Mouse (Mus musculus) heart, embryonic 14.5 days (tissue): ENCODE measurements around the gene Pard3. TPM values are rescaled to one million over a fixed set of nuclear protein-coding genes. Genes with fewer than 3 reads are reported as not detected.

Source experiments
- ATAC-seq: fragments of 200-750 bp; cut with Nextera tagmentation; 2 replicates; pipeline ENCODE4 v1.8.0; 2017; ENCODE audit warnings: low read depth, moderate TSS enrichment; ENCODE audit not compliant: insufficient number of reproducible peaks, insufficient read depth, low FRiP score
- H3K27ac ChIP-seq, 2 experiments: fragments of 200-500 bp in 1 of 2; fragments of 300-500 bp in 1 of 2; sonication (generic) in 1 of 2; replicated peaks in 1 of 2; 2 replicates each; pipeline ENCODE4 v1.5.1; 2012 to 2014; ENCODE audit warnings: low read depth in 2 of 2, low read length in 2 of 2, control low read depth in 1 of 2, mild to moderate bottlenecking in 1 of 2, mixed read lengths in 1 of 2; ENCODE audit not compliant: control insufficient read depth in 1 of 2, insufficient read depth in 1 of 2
- H3K27me3 ChIP-seq: fragments of 300-500 bp; sonication (generic); 2 replicates; pipeline ENCODE4 v1.6.1; 2014; ENCODE audit warnings: mild to moderate bottlenecking, low read length, control low read depth; ENCODE audit not compliant: control insufficient read depth, insufficient read depth
- H3K36me3 ChIP-seq: fragments of 300-500 bp; sonication (generic); 2 replicates; pipeline ENCODE4 v1.6.1; 2014; ENCODE audit warnings: mild to moderate bottlenecking, control low read depth, low read length, mixed read lengths; ENCODE audit not compliant: control insufficient read depth, insufficient read depth
- H3K4me1 ChIP-seq, 2 experiments: fragments of 200-500 bp in 1 of 2; fragments of 300-500 bp in 1 of 2; sonication (generic) in 1 of 2; 2 replicates each; pipeline ENCODE4 v1.6.1; 2012 to 2014; ENCODE audit warnings: low read length in 2 of 2, control low read depth in 1 of 2, mixed read lengths in 1 of 2; ENCODE audit not compliant: control insufficient read depth in 2 of 2, insufficient read depth in 2 of 2
- H3K4me2 ChIP-seq: fragments of 300-500 bp; sonication (generic); 2 replicates; pipeline ENCODE4 v1.6.1; 2014; ENCODE audit warnings: mild to moderate bottlenecking, low read length
- H3K4me3 ChIP-seq, 2 experiments: fragments of 200-500 bp in 1 of 2; fragments of 300-500 bp in 1 of 2; sonication (generic) in 1 of 2; 2 replicates each; pipeline ENCODE4 v1.5.1; 2012 to 2014; ENCODE audit warnings: low read length in 2 of 2, mild to moderate bottlenecking in 2 of 2, control low read depth in 1 of 2, low read depth in 1 of 2, moderate library complexity in 1 of 2; ENCODE audit not compliant: control insufficient read depth in 1 of 2, insufficient read depth in 1 of 2
- H3K9ac ChIP-seq: fragments of 300-500 bp; sonication (generic); 2 replicates; pipeline ENCODE4 v1.6.1; 2014; ENCODE audit warnings: mild to moderate bottlenecking, low read length
- H3K9me3 ChIP-seq: fragments of 300-500 bp; sonication (generic); 2 replicates; pipeline ENCODE4 v1.6.1; 2016; ENCODE audit warnings: low read length, control low read depth; ENCODE audit not compliant: control insufficient read depth
- WGBS: fragments of 180-500 bp; shearing (Covaris S2); extraction: QIAGEN DNeasy Blood & Tissue Kit; methylation state at CpG from one replicate; pipeline ENCODE4 v1.1.7; 2014; 5-methylcytosine and 5-hydroxymethylcytosine counted together
- polyA plus RNA-seq: library from polyadenylated mRNA; unstranded; fragments of >200 nt; fragmentation: Nextera tagmentation; extraction: Ambion mirVana; gene quantifications from 2 replicates; pipeline ENCODE4 v1.2.1, GENCODE M21; 2014

Pard3 gene
- polyA plus RNA-seq, 1 experiment from 2014 or later = 21.2 TPM

DNA sequence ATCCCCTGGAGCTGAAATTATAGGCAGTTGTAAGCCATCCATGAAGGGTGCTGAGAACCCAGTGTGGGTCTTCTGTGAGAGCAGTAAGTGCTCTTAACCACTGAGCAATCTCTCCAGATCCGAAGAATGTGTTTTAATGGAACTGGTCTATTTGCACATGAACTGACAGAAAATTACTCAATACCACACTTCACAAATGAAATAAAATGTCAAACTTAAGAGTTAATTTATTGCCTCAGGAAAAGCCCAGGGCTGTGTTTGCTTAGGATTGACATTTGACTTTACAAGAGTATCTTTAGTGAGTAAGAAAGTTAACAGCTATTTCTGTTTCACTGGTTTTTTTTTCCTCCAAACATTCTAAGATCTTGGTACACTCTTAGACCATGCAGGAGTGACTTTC lies 23.7 kb downstream of the Pard3 start:
- Histone ChIP-seq H3K36me3 (no peaks in the 10 kb centered on the region), H3K9me3 (no peaks in the 10 kb centered on the region), H3K4me3 (no peak overlapping the region), H3K27ac (no peak overlapping the region), H3K4me2 (no peak overlapping the region), H3K4me1 (peaks cover 11 to 44% of the 10 kb centered on the region in 2 experiments), H3K9ac (no peak overlapping the region), H3K27me3 (no peaks in the 10 kb centered on the region)
- WGBS = 67% methylated on average over 1 of the region's 1 CpGs
- ATAC-seq = no peak

- no peak for ATAC-seq
- no peaks in the 10 kb centered on the region for H3K36me3 ChIP-seq
- WGBS = 15% methylated on average over 9 of the region's 9 CpGs
- no peaks in the 10 kb centered on the region for H3K9me3 ChIP-seq
- no peak overlapping the region for H3K4me3 ChIP-seq
- H3K4me2 ChIP-seq = 0 out of 2 replicates have a peak overlapping the region, but pooled peaks have one; percentile 11
- peaks cover 16 to 48% of the 10 kb centered on the region in 2 experiments for H3K4me1 ChIP-seq
- H3K27me3 ChIP-seq = no peaks in the 10 kb centered on the region
- no peak overlapping the region for H3K27ac ChIP-seq
- no peak overlapping the region for H3K9ac ChIP-seq
Observed at GRCm38 (mm10) chr8:127088372-127088771, 24.7 kb downstream of the Pard3 start.

DNA sequence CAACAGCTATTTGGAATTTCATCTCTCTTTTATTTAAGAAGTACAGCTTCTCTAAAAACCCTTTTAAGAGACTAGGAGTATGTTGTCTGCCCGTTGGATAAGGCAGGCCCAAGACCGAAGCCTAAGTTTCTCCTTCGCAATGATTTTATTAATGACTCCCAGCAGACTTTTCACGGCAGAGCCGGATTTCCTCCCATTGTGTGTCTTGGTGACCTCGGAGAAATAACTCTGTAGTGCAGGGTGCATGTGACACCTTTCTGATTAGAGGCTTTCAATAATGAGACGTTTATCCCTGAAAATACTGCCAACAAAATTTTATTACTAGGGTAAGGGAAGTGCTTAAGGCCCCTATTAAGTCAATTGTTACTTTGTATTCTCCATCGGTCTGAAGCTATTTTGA lies 25.3 kb downstream of the Pard3 start:
- H3K36me3 ChIP-seq = no peaks in the 10 kb centered on the region
- H3K4me3 ChIP-seq = no peak overlapping the region
- no peak overlapping the region for H3K9ac ChIP-seq
- 0 out of 2 replicates have a peak overlapping the region, but pooled peaks have one; percentile 11 for H3K4me2 ChIP-seq
- no peaks in the 10 kb centered on the region for H3K9me3 ChIP-seq
- 37% methylated on average over 8 of the region's 8 CpGs for WGBS
- no peak overlapping the region for H3K27ac ChIP-seq
- peaks cover 16 to 52% of the 10 kb centered on the region in 2 experiments for H3K4me1 ChIP-seq
- H3K27me3 ChIP-seq = no peaks in the 10 kb centered on the region
- ATAC-seq = no peak

DNA sequence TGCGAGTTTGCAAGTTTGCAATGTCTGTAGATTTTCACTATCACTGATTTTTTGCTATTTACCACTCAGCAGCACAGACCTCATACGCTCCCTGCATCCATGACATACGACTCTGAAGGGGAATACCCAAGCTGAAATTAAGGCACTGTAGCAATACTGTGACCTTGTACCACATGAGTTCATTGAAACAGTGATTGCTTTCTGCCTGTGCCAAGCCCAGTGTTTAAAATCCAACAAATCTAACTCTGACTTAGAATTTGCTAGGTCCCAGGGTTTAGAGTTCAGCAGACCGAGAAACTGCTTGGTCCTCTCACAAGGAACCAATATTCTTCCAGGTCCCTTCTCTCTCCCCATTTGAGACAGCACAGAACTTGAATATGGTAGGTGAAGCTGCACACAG lies 26.7 kb downstream of the Pard3 start:
- no peak overlapping the region for H3K4me2 ChIP-seq
- H3K4me3 ChIP-seq = no peak overlapping the region
- no peaks in the 10 kb centered on the region for H3K9me3 ChIP-seq
- 76% methylated on average over 4 of the region's 4 CpGs for WGBS
- ATAC-seq = no peak
- H3K36me3 ChIP-seq = no peaks in the 10 kb centered on the region
- peaks cover 16 to 52% of the 10 kb centered on the region in 2 experiments for H3K4me1 ChIP-seq
- no peak overlapping the region for H3K9ac ChIP-seq
- H3K27ac ChIP-seq = no peak overlapping the region
- no peaks in the 10 kb centered on the region for H3K27me3 ChIP-seq

DNA sequence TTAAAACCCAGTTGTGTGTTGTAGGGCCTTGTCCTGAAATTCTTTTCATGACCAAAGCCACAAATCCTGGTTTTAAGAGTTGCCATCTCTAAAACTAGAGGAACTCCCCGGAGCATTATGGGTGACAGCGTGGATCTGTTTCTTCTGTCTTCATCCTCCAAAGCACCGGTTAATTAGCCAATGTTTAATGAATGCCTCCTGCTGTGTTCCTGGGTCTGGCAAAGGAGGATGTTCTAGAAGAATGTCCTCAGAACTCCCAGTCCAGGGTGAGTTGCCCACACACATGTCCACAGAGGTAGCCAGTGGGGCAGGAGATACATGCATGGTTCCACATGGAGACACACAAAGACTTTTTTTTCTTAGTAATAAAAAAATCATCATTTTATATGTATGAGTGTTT lies 28.2 kb downstream of the Pard3 start:
- WGBS = 78% methylated on average over 3 of the region's 3 CpGs
- Histone ChIP-seq H3K9me3 (no peaks in the 10 kb centered on the region), H3K36me3 (no peaks in the 10 kb centered on the region), H3K27ac (no peak overlapping the region), H3K4me1 (peaks cover 16 to 52% of the 10 kb centered on the region in 2 experiments), H3K27me3 (no peaks in the 10 kb centered on the region), H3K4me2 (no peak overlapping the region), H3K9ac (no peak overlapping the region), H3K4me3 (no peak overlapping the region)
- ATAC-seq = no peak

DNA sequence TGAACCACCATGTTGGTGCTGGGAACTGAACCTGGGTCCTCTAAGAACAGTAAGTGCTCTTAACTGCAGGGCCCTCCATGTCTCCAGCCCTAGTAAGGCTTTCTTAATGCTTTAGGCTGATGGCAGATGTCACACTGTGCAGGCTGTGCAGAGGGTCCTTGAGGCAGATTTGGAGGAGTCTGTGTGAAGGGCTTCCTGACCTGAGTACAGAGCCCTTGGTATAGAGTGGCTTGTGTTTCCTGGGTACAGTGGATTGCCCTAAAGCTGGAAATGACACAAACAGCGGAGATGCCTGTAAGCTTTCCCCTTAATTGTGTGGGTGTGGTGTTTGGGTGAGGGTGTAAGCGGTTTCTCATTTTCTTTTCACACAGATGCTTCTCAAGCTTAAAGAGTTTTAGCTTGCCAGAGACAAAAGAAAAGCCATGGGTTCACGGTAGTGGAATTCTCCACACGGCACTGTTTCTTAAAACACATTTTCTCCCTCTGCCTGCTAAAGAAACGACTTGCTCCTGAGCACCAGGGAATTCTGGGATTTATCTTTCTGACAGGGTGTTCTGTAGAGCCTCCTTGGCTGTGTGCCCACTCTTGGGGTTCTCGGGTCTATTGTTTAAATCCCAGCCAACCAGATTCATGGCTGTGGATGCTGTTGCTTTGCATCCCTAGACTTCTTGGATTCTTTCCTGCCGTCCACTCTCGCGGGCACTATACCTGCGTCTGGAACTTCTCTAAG lies 28.9 kb downstream of the Pard3 start:
- Histone ChIP-seq H3K4me1 (peaks cover 16 to 52% of the 10 kb centered on the region in 2 experiments), H3K36me3 (no peaks in the 10 kb centered on the region), H3K27me3 (no peaks in the 10 kb centered on the region), H3K4me3 (peak overlapping the region in 1 of 2 experiments; percentile 9; a peak in 1 of 4 replicates), H3K9ac (peak overlapping the region; percentile 49; the same call in 1 of the 2 replicates), H3K9me3 (no peaks in the 10 kb centered on the region), H3K27ac (peak overlapping the region; percentile 66 to 78), H3K4me2 (peak overlapping the region; percentile 52)
- 18% methylated on average over 10 of the region's 10 CpGs for WGBS
- no peak; the same call in none of the 2 replicates for ATAC-seq

GRCm38 (mm10) chr8:127093113-127093426 lies 29.4 kb downstream of the Pard3 start:
- Histone ChIP-seq H3K36me3 (no peaks in the 10 kb centered on the region), H3K9me3 (no peaks in the 10 kb centered on the region), H3K4me2 (peak overlapping the region; percentile 52), H3K4me1 (peaks cover 16 to 51% of the 10 kb centered on the region in 2 experiments), H3K27me3 (no peaks in the 10 kb centered on the region), H3K27ac (peak overlapping the region; percentile 66 to 78), H3K4me3 (peak overlapping the region in 1 of 2 experiments; percentile 9; a peak in 1 of 4 replicates), H3K9ac (peak overlapping the region; percentile 49; the same call in 1 of the 2 replicates)
- 41% methylated on average over 3 of the region's 3 CpGs for WGBS
- ATAC-seq = no peak; the same call in 1 of the 2 replicates
